Mouse (Mus musculus): ENCODE data around the gene Bcl2l13.
"Not testable (repeated sequence)": the region's sequence is repeated elsewhere in the genome, so short reads cannot be mapped to it uniquely, and the experiment has no call there.

DNA sequence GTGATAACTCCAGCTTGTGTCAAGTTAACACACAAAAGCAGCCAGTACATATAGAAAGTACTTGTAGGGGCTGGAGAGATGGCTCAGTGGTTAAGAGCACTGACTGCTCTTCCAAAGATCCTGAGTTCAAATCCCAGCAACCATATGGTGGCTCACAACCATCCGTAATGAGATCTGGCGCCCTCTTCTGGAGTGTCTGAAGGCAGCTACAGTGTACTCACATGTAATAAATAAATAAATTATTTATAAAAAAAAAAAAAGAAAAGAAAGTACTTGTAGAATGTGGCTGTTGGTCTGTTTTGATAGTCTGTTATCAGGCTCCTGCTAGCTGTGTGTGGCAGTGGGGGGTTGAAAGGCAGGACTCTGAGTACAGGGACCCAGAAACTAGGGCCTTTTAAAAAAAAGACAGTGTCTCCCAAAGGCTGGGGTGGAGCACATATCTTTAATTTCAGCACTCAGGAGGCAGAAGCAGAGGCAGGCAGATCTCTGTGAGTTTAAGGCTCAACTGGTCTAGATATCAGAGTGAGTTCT is 88.8 kb downstream of the Bcl2l13 start:
- TF ChIP-seq CTCF (IDR thresholded peaks at IDR 0.05; ENCODE audit: low read depth, low read length); POLR2AphosphoS5 (IDR thresholded peaks at IDR 0.05; ENCODE audit: insufficient replicate concordance, low read depth, low read length); GATA1 (IDR thresholded peaks at IDR 0.05; ENCODE audit: borderline replicate concordance, low read length); TAL1 (conservative IDR thresholded peaks at IDR 0.05; ENCODE audit: low read depth, low read length); GATA2 (IDR thresholded peaks at IDR 0.05; ENCODE audit: borderline replicate concordance, low read depth, low read length): not testable (repeated sequence)

All from G1E (cell line).